ENCODE assay signal across 20 mouse cellular contexts in genomic region chr14:75902013-75902412, GRCm38 (mm10). TPM values are rescaled to one million over a fixed set of nuclear protein-coding genes. Genes with fewer than 3 reads are reported as not detected.
DNase-seq lines count a peak whose midpoint lies in the region; ATAC-seq and TF ChIP-seq lines count a peak whose summit lies in the region.
"Had no signal": no experiment of that assay in that cellular context is flagged by ENCODE, and none has a peak within 500 bp of the region (broad histone marks: within the 10 kb centered on the region; RNA-seq: fewer than 3 reads in every experiment).

No protein-coding gene starts in this region.

- H3K27ac ChIP-seq in forebrain, embryonic 12.5 days: 0 out of 2 replicates have a peak overlapping the region, but pooled peaks have one; percentile 31
- no peak overlapping the region for H3K27ac ChIP-seq in forebrain, embryonic 13.5 days
- H3K27ac ChIP-seq in layer of hippocampus, adult 2 months: peak overlapping the region; percentile 87; the same call in 1 of the 2 replicates
- H3K27ac ChIP-seq in hindbrain, postnatal 0 days: no peak overlapping the region
- H3K27ac ChIP-seq in midbrain, postnatal 0 days (ENCODE audit: low read depth, low read length): no peak overlapping the region
- H3K27ac ChIP-seq: heart, embryonic 10.5 days; left cerebral cortex, adult 2 months had no signal

- no peaks in the 10 kb centered on the region for H3K9me3 ChIP-seq in forebrain, embryonic 12.5 days
- no peaks in the 10 kb centered on the region for H3K9me3 ChIP-seq in forebrain, embryonic 13.5 days (replicated peaks)
- H3K9me3 ChIP-seq in hindbrain, postnatal 0 days (ENCODE audit: low read length): no peaks in the 10 kb centered on the region
- H3K9me3 ChIP-seq in midbrain, postnatal 0 days (ENCODE audit: low read length): no peaks in the 10 kb centered on the region
- H3K9me3 ChIP-seq: heart, embryonic 10.5 days had no signal

- 82% methylated on average over 2 of the region's 2 CpGs for WGBS in forebrain, embryonic 12.5 days
- WGBS in forebrain, embryonic 13.5 days: 89% methylated on average over 2 of the region's 2 CpGs
- WGBS in hindbrain, postnatal 0 days: 80% methylated on average over 2 of the region's 2 CpGs
- WGBS in midbrain, postnatal 0 days: 85% methylated on average over 2 of the region's 2 CpGs

- no peak for ATAC-seq in forebrain, embryonic 12.5 days (ENCODE audit: low FRiP score)
- no peak for ATAC-seq in forebrain, embryonic 13.5 days
- ATAC-seq in hindbrain, postnatal 0 days: no peak
- no peak for ATAC-seq in midbrain, postnatal 0 days (ENCODE audit: low FRiP score)
- ATAC-seq: intestine, embryonic 16.5 days had no signal

- TF ChIP-seq CTCF in layer of hippocampus, adult 2 months (conservative IDR thresholded peaks at IDR 0.05): peak; percentile 25; the same call in 1 of the 2 replicates
- TF ChIP-seq CTCF in hindbrain, postnatal 0 days (IDR thresholded peaks at IDR 0.05; ENCODE audit: low read depth): 0 out of 2 replicates have a peak, but pooled peaks have one; percentile 10
- peak; percentile 32 for TF ChIP-seq CTCF in midbrain, postnatal 0 days (IDR thresholded peaks at IDR 0.05)

- H3K9ac ChIP-seq in forebrain, embryonic 12.5 days: no peak overlapping the region
- no peak overlapping the region for H3K9ac ChIP-seq in forebrain, embryonic 13.5 days
- no peak overlapping the region for H3K9ac ChIP-seq in hindbrain, postnatal 0 days (replicated peaks; ENCODE audit: low read length)
- H3K9ac ChIP-seq in midbrain, postnatal 0 days (replicated peaks; ENCODE audit: low read length, poor library complexity, severe bottlenecking): no peak overlapping the region

- no peaks in the 10 kb centered on the region for H3K27me3 ChIP-seq in forebrain, embryonic 12.5 days
- no peaks in the 10 kb centered on the region for H3K27me3 ChIP-seq in forebrain, embryonic 13.5 days
- no peaks in the 10 kb centered on the region for H3K27me3 ChIP-seq in hindbrain, postnatal 0 days (ENCODE audit: insufficient read depth, low read length)
- H3K27me3 ChIP-seq in midbrain, postnatal 0 days (ENCODE audit: insufficient read depth, low read length): no peaks in the 10 kb centered on the region

- no peak overlapping the region for H3K4me2 ChIP-seq in forebrain, embryonic 12.5 days
- no peak overlapping the region for H3K4me2 ChIP-seq in forebrain, embryonic 13.5 days
- no peak overlapping the region for H3K4me2 ChIP-seq in hindbrain, postnatal 0 days (ENCODE audit: low read depth, low read length)
- H3K4me2 ChIP-seq in midbrain, postnatal 0 days (ENCODE audit: low read depth, low read length, poor library complexity, severe bottlenecking): no peak overlapping the region

- H3K36me3 ChIP-seq in forebrain, embryonic 12.5 days (replicated peaks): peaks cover 23% of the 10 kb centered on the region
- peaks cover 23% of the 10 kb centered on the region for H3K36me3 ChIP-seq in forebrain, embryonic 13.5 days (ENCODE audit: poor library complexity, severe bottlenecking)
- no peaks in the 10 kb centered on the region for H3K36me3 ChIP-seq in hindbrain, postnatal 0 days (ENCODE audit: insufficient read depth, low read length)
- peaks cover 4% of the 10 kb centered on the region for H3K36me3 ChIP-seq in midbrain, postnatal 0 days (ENCODE audit: insufficient read depth, low read length)

- no peak for DNase-seq in layer of hippocampus, adult 2 months (ENCODE audit: low spot score in 2 of 2)
- DNase-seq in layer of hippocampus, postnatal 14 days (ENCODE audit: low spot score in 2 of 2): no peak
- DNase-seq in hindbrain, postnatal 0 days (ENCODE audit: low spot score): no peak
- DNase-seq in midbrain, postnatal 0 days (ENCODE audit: low spot score): no peak
- DNase-seq in ovary, adult 18-20 months (ENCODE audit: low spot score): no peak
- no peak for DNase-seq in B cell, adult 2 months
- DNase-seq: adrenal gland, adult 2 months; cerebellum, adult 18-20 months; gastrocnemius, postnatal 25 days; kidney, postnatal 4 days; liver; lung, adult 18-20 months; lung, postnatal 36 days; thymus, postnatal 25 days had no signal

- peaks cover 17% of the 10 kb centered on the region for H3K4me1 ChIP-seq in forebrain, embryonic 12.5 days
- peaks cover 23% of the 10 kb centered on the region for H3K4me1 ChIP-seq in forebrain, embryonic 13.5 days
- H3K4me1 ChIP-seq in hindbrain, postnatal 0 days (ENCODE audit: insufficient read depth, low read length): no peaks in the 10 kb centered on the region
- H3K4me1 ChIP-seq in midbrain, postnatal 0 days (ENCODE audit: insufficient read depth, low read length): no peaks in the 10 kb centered on the region
- H3K4me1 ChIP-seq: heart, embryonic 10.5 days had no signal

- H3K4me3 ChIP-seq in forebrain, embryonic 12.5 days (replicated peaks): no peak overlapping the region
- no peak overlapping the region for H3K4me3 ChIP-seq in forebrain, embryonic 13.5 days
- no peak overlapping the region for H3K4me3 ChIP-seq in layer of hippocampus, adult 2 months
- no peak overlapping the region for H3K4me3 ChIP-seq in hindbrain, postnatal 0 days (ENCODE audit: low read length)
- H3K4me3 ChIP-seq in midbrain, postnatal 0 days (ENCODE audit: low read depth, low read length): no peak overlapping the region
- H3K4me3 ChIP-seq: heart, embryonic 10.5 days; left cerebral cortex, adult 2 months had no signal

RNA-seq across cellular contexts. Expression of gene Kctd4, which starts 52.8 kb away (rescaled TPM):
- 1.5 and 1.6 TPM in 2 replicates for polyA plus RNA-seq in forebrain, embryonic 12.5 days (2016; fragmentation: Nextera tagmentation; extraction: Ambion mirVana)
- polyA plus RNA-seq in forebrain, embryonic 13.5 days (2015; fragmentation: Nextera tagmentation; extraction: Ambion mirVana): 3.5 and 3.6 TPM in 2 replicates
- total RNA-seq in layer of hippocampus, adult 2 months (2021): 10 to 100 TPM; 60.6 to 63.3 TPM
- 10 to 100 TPM; 39.6 to 40.3 TPM for total RNA-seq in layer of hippocampus, postnatal 14 days (2021)
- total RNA-seq in hindbrain, postnatal 0 days (2014; rRNA removed): 3.8 and 5.0 TPM in 2 replicates
- 6.0 and 7.0 TPM in 2 replicates for polyA plus RNA-seq in hindbrain, postnatal 0 days (2015; fragmentation: Nextera tagmentation; extraction: Ambion mirVana)
- total RNA-seq in midbrain, postnatal 0 days (2014; rRNA removed): 9.4 and 11.8 TPM in 2 replicates
- polyA plus RNA-seq in midbrain, postnatal 0 days (2015; fragmentation: Nextera tagmentation; extraction: Ambion mirVana): 8.8 and 9.6 TPM in 2 replicates
- total RNA-seq: adrenal gland, adult 2 months; gastrocnemius, postnatal 25 days; heart, postnatal 25 days had no signal
- polyA plus RNA-seq: adrenal gland, adult 2 months had no signal

RNA-seq across cellular contexts. Expression of gene Tpt1, which starts 57.1 kb away (rescaled TPM):
- 955 and 986 TPM in 2 replicates for polyA plus RNA-seq in forebrain, embryonic 12.5 days (2016; fragmentation: Nextera tagmentation; extraction: Ambion mirVana)
- 977 and 1,124 TPM in 2 replicates for polyA plus RNA-seq in forebrain, embryonic 13.5 days (2015; fragmentation: Nextera tagmentation; extraction: Ambion mirVana)
- 1,000 to 10,000 TPM in 1 of 2 experiments, 100 to 1,000 TPM in 1; 932 to 1,022 TPM for total RNA-seq in layer of hippocampus, adult 2 months (2021)
- total RNA-seq in layer of hippocampus, postnatal 14 days (2021): 1,000 to 10,000 TPM; 1,171 to 1,217 TPM
- total RNA-seq in hindbrain, postnatal 0 days (2014; rRNA removed): 377 and 433 TPM in 2 replicates
- polyA plus RNA-seq in hindbrain, postnatal 0 days (2015; fragmentation: Nextera tagmentation; extraction: Ambion mirVana): 731 and 750 TPM in 2 replicates
- total RNA-seq in midbrain, postnatal 0 days (2014; rRNA removed): 555 and 595 TPM in 2 replicates
- 612 and 651 TPM in 2 replicates for polyA plus RNA-seq in midbrain, postnatal 0 days (2015; fragmentation: Nextera tagmentation; extraction: Ambion mirVana)

Comparison
In these comparisons a context has a peak if more than half of its experiments do, and no peak if none do; other contexts are left out.
1. H3K27ac ChIP-seq: peak in forebrain, embryonic 12.5 days (single experiment) and layer of hippocampus, adult 2 months (single experiment); none in forebrain, embryonic 13.5 days (single experiment), hindbrain, postnatal 0 days (single experiment) and midbrain, postnatal 0 days (single experiment).
2. Peak in every context shown above with its lines, with median percentiles within 50 percentile points of each other: CTCF ChIP-seq.